Mouse (Mus musculus) gastrocnemius, postnatal 14 days (tissue): ENCODE measurements at regions not wholly inside any gene's neighbourhood (a gene's known extent, or its start where the extent isn't known, plus 50 kb on each side); places are given as distances from the start of the nearest gene placed in this dataset.

Experiments
- DNase-seq: peaks from one replicate; pipeline ENCODE4 v3.0.0; 2021; ENCODE audit warnings: mixed read lengths
- intact Hi-C: fragments of 180-260 bp; cut with DNase I; formaldehyde crosslinking; loops from one replicate; pipeline ENCODE4 v1.15.1; 2025; ENCODE audit warnings: low total_unique reads

GRCm38 (mm10) chr17:9754884-9755405 is 85.4 kb upstream of the Pabpc6 start:
- DNase-seq: no peak
- intact Hi-C loops: loop anchor here (5.0 to 10.0 kb wide), 2 partner anchors 562 to 740 kb away; partner anchors contain the start of gene Qk

GRCm38 (mm10) chr17:9752848-9753247 is 83.3 kb upstream of the Pabpc6 start:
- DNase-seq: no peak
- intact Hi-C loops: loop anchor here (10.0 kb wide), 1 partner anchor 742 kb away; no protein-coding TSS in a partner anchor

GRCm38 (mm10) chr17:9751348-9752170 is 82.0 kb upstream of the Pabpc6 start:
- DNase-seq: no peak
- intact Hi-C loops: loop anchor here (10.0 kb wide), 1 partner anchor 743 kb away; no protein-coding TSS in a partner anchor

GRCm38 (mm10) chr17:9750046-9750445 is 80.5 kb upstream of the Pabpc6 start:
- intact Hi-C loops: loop anchor here (10.0 kb wide), 1 partner anchor 745 kb away; no protein-coding TSS in a partner anchor
- DNase-seq: no peak

GRCm38 (mm10) chr17:9749301-9749700 is 79.8 kb upstream of the Pabpc6 start:
- intact Hi-C loops: no loop called here
- no peak for DNase-seq

- intact Hi-C loops: no loop called here
- DNase-seq: no peak
These were observed 78.4 kb upstream of the Pabpc6 start for GRCm38 (mm10) chr17:9747893-9748292.

- no peak for DNase-seq
- intact Hi-C loops: no loop called here
These were observed 73.8 kb upstream of the Pabpc6 start for GRCm38 (mm10) chr17:9743342-9743741.

- intact Hi-C loops: no loop called here
- no peak for DNase-seq
These were observed 71.8 kb upstream of the Pabpc6 start for GRCm38 (mm10) chr17:9741321-9741720.

- no peak for DNase-seq
- intact Hi-C loops: no loop called here
These were observed 59.5 kb upstream of the Pabpc6 start for GRCm38 (mm10) chr17:9729020-9729419.

GRCm38 (mm10) chr17:9725704-9726469 is 56.4 kb upstream of the Pabpc6 start:
- peak; percentile 11 for DNase-seq
- intact Hi-C loops: no loop called here

GRCm38 (mm10) chr17:9723484-9723883 is 54.0 kb upstream of the Pabpc6 start:
- DNase-seq: no peak
- intact Hi-C loops: no loop called here

- no peak for DNase-seq
- intact Hi-C loops: no loop called here
These were observed 53.2 kb upstream of the Pabpc6 start for GRCm38 (mm10) chr17:9722709-9723108.
